Mouse (Mus musculus): ENCODE results near the gene Tpst1. TPM values are rescaled to one million over a fixed set of nuclear protein-coding genes. Genes with fewer than 3 reads are reported as not detected.

Gene Tpst1
- polyA plus RNA-seq, 1 experiment from 2014 or later: 59.5 TPM

GRCm38 (mm10) chr5:130050416-130050815, 22.7 kb upstream of the Tpst1 start:
- H3K4me2 ChIP-seq (ENCODE audit: low read length): no peak overlapping the region
- H3K27ac ChIP-seq (ENCODE audit: low read length): no peak overlapping the region
- no peaks in the 10 kb centered on the region for H3K27me3 ChIP-seq (replicated peaks; ENCODE audit: control insufficient read depth, insufficient read depth, low read length)
- peaks cover 7% of the 10 kb centered on the region for H3K4me1 ChIP-seq (replicated peaks; ENCODE audit: control insufficient read depth, insufficient read depth, low read length)
- WGBS: 54% methylated on average over 6 of the region's 6 CpGs
- no peaks in the 10 kb centered on the region for H3K9me3 ChIP-seq (ENCODE audit: control insufficient read depth, low read length)
- peaks cover 11% of the 10 kb centered on the region for H3K36me3 ChIP-seq (ENCODE audit: control insufficient read depth, insufficient read depth)
- H3K9ac ChIP-seq (replicated peaks; ENCODE audit: low read depth, low read length): no peak overlapping the region
- H3K4me3 ChIP-seq (replicated peaks; ENCODE audit: low read length): no peak overlapping the region
- peak; percentile 47; the same call in 1 of the 2 replicates for ATAC-seq

GRCm38 (mm10) chr5:130051073-130051860, 21.9 kb upstream of the Tpst1 start:
- no peak for ATAC-seq
- no peaks in the 10 kb centered on the region for H3K27me3 ChIP-seq (replicated peaks; ENCODE audit: control insufficient read depth, insufficient read depth, low read length)
- H3K4me1 ChIP-seq (replicated peaks; ENCODE audit: control insufficient read depth, insufficient read depth, low read length): peaks cover 7% of the 10 kb centered on the region
- no peak overlapping the region for H3K4me2 ChIP-seq (ENCODE audit: low read length)
- 80% methylated on average over 15 of the region's 15 CpGs for WGBS
- H3K4me3 ChIP-seq (replicated peaks; ENCODE audit: low read length): no peak overlapping the region
- peaks cover 10% of the 10 kb centered on the region for H3K36me3 ChIP-seq (ENCODE audit: control insufficient read depth, insufficient read depth)
- H3K27ac ChIP-seq (ENCODE audit: low read length): no peak overlapping the region
- no peak overlapping the region for H3K9ac ChIP-seq (replicated peaks; ENCODE audit: low read depth, low read length)
- H3K9me3 ChIP-seq (ENCODE audit: control insufficient read depth, low read length): no peaks in the 10 kb centered on the region

GRCm38 (mm10) chr5:130052510-130052909, 20.6 kb upstream of the Tpst1 start:
- H3K4me2 ChIP-seq (ENCODE audit: low read length): no peak overlapping the region
- peaks cover 7% of the 10 kb centered on the region for H3K4me1 ChIP-seq (replicated peaks; ENCODE audit: control insufficient read depth, insufficient read depth, low read length)
- no peak for ATAC-seq
- 64% methylated on average over 5 of the region's 5 CpGs for WGBS
- peaks cover 2% of the 10 kb centered on the region; the same call in 1 of the 2 replicates for H3K36me3 ChIP-seq (ENCODE audit: control insufficient read depth, insufficient read depth)
- H3K27me3 ChIP-seq (replicated peaks; ENCODE audit: control insufficient read depth, insufficient read depth, low read length): no peaks in the 10 kb centered on the region
- no peak overlapping the region for H3K9ac ChIP-seq (replicated peaks; ENCODE audit: low read depth, low read length)
- H3K27ac ChIP-seq (ENCODE audit: low read length): no peak overlapping the region
- no peak overlapping the region for H3K4me3 ChIP-seq (replicated peaks; ENCODE audit: low read length)
- no peaks in the 10 kb centered on the region for H3K9me3 ChIP-seq (ENCODE audit: control insufficient read depth, low read length)

GRCm38 (mm10) chr5:130052955-130053354, 20.2 kb upstream of the Tpst1 start:
- H3K9me3 ChIP-seq (ENCODE audit: control insufficient read depth, low read length): no peaks in the 10 kb centered on the region
- no peak overlapping the region for H3K9ac ChIP-seq (replicated peaks; ENCODE audit: low read depth, low read length)
- H3K4me3 ChIP-seq (replicated peaks; ENCODE audit: low read length): no peak overlapping the region
- no peak for ATAC-seq
- WGBS: 94% methylated on average over 6 of the region's 6 CpGs
- H3K4me1 ChIP-seq (replicated peaks; ENCODE audit: control insufficient read depth, insufficient read depth, low read length): peaks cover 7% of the 10 kb centered on the region
- no peak overlapping the region for H3K27ac ChIP-seq (ENCODE audit: low read length)
- H3K4me2 ChIP-seq (ENCODE audit: low read length): no peak overlapping the region
- H3K27me3 ChIP-seq (replicated peaks; ENCODE audit: control insufficient read depth, insufficient read depth, low read length): no peaks in the 10 kb centered on the region
- peaks cover 2% of the 10 kb centered on the region; the same call in 1 of the 2 replicates for H3K36me3 ChIP-seq (ENCODE audit: control insufficient read depth, insufficient read depth)

- 98% methylated on average over 4 of the region's 4 CpGs for WGBS
Measured at GRCm38 (mm10) chr5:130055688-130056087, 17.4 kb upstream of the Tpst1 start.

GRCm38 (mm10) chr5:130056303-130056702, 16.8 kb upstream of the Tpst1 start:
- Histone ChIP-seq H3K27ac (ENCODE audit: low read length) (no peak overlapping the region), H3K4me3 (replicated peaks; ENCODE audit: low read length) (no peak overlapping the region), H3K9ac (replicated peaks; ENCODE audit: low read depth, low read length) (no peak overlapping the region), H3K4me1 (replicated peaks; ENCODE audit: control insufficient read depth, insufficient read depth, low read length) (no peaks in the 10 kb centered on the region), H3K27me3 (replicated peaks; ENCODE audit: control insufficient read depth, insufficient read depth, low read length) (no peaks in the 10 kb centered on the region), H3K9me3 (ENCODE audit: control insufficient read depth, low read length) (no peaks in the 10 kb centered on the region), H3K4me2 (ENCODE audit: low read length) (no peak overlapping the region), H3K36me3 (ENCODE audit: control insufficient read depth, insufficient read depth) (0 out of 2 replicates have a peak, but pooled peaks cover 3% of the 10 kb centered on the region)
- WGBS: 98% methylated on average over 2 of the region's 2 CpGs
- no peak for ATAC-seq

More at GRCm38 (mm10) chr5:130055688-130056087, 17.4 kb upstream of the Tpst1 start:
- H3K4me2 ChIP-seq (ENCODE audit: low read length): no peak overlapping the region
- no peaks in the 10 kb centered on the region for H3K9me3 ChIP-seq (ENCODE audit: control insufficient read depth, low read length)
- H3K9ac ChIP-seq (replicated peaks; ENCODE audit: low read depth, low read length): no peak overlapping the region
- no peak overlapping the region for H3K27ac ChIP-seq (ENCODE audit: low read length)
- no peak overlapping the region for H3K4me3 ChIP-seq (replicated peaks; ENCODE audit: low read length)
- H3K4me1 ChIP-seq (replicated peaks; ENCODE audit: control insufficient read depth, insufficient read depth, low read length): peaks cover 2% of the 10 kb centered on the region
- no peak for ATAC-seq
- 0 out of 2 replicates have a peak, but pooled peaks cover 3% of the 10 kb centered on the region for H3K36me3 ChIP-seq (ENCODE audit: control insufficient read depth, insufficient read depth)
- H3K27me3 ChIP-seq (replicated peaks; ENCODE audit: control insufficient read depth, insufficient read depth, low read length): no peaks in the 10 kb centered on the region

- H3K4me2 ChIP-seq (ENCODE audit: low read length): no peak overlapping the region
- whole genome bisulfite sequencing: 79% methylated on average over 12 of the region's 12 CpGs
- H3K36me3 ChIP-seq (ENCODE audit: control insufficient read depth, insufficient read depth): 0 out of 2 replicates have a peak, but pooled peaks cover 3% of the 10 kb centered on the region
- no peak overlapping the region for H3K27ac ChIP-seq (ENCODE audit: low read length)
- no peaks in the 10 kb centered on the region for H3K9me3 ChIP-seq (ENCODE audit: control insufficient read depth, low read length)
- no peaks in the 10 kb centered on the region for H3K4me1 ChIP-seq (replicated peaks; ENCODE audit: control insufficient read depth, insufficient read depth, low read length)
- H3K4me3 ChIP-seq (replicated peaks; ENCODE audit: low read length): no peak overlapping the region
- no peak overlapping the region for H3K9ac ChIP-seq (replicated peaks; ENCODE audit: low read depth, low read length)
- no peaks in the 10 kb centered on the region for H3K27me3 ChIP-seq (replicated peaks; ENCODE audit: control insufficient read depth, insufficient read depth, low read length)
- no peak for ATAC-seq
Measured at GRCm38 (mm10) chr5:130059413-130060328, 13.5 kb upstream of the Tpst1 start.

GRCm38 (mm10) chr5:130060329-130060665, 12.8 kb upstream of the Tpst1 start:
- Histone ChIP-seq H3K4me1 (replicated peaks; ENCODE audit: control insufficient read depth, insufficient read depth, low read length) (no peaks in the 10 kb centered on the region), H3K4me2 (ENCODE audit: low read length) (no peak overlapping the region), H3K4me3 (replicated peaks; ENCODE audit: low read length) (no peak overlapping the region), H3K36me3 (ENCODE audit: control insufficient read depth, insufficient read depth) (0 out of 2 replicates have a peak, but pooled peaks cover 3% of the 10 kb centered on the region), H3K27ac (ENCODE audit: low read length) (no peak overlapping the region), H3K27me3 (replicated peaks; ENCODE audit: control insufficient read depth, insufficient read depth, low read length) (no peaks in the 10 kb centered on the region), H3K9me3 (ENCODE audit: control insufficient read depth, low read length) (no peaks in the 10 kb centered on the region), H3K9ac (replicated peaks; ENCODE audit: low read depth, low read length) (no peak overlapping the region)
- 92% methylated on average over 4 of the region's 4 CpGs for WGBS
- ATAC-seq: no peak

GRCm38 (mm10) chr5:130062096-130062495, 11.0 kb upstream of the Tpst1 start:
- Histone ChIP-seq H3K4me3 (replicated peaks; ENCODE audit: low read length) (no peak overlapping the region), H3K27ac (ENCODE audit: low read length) (no peak overlapping the region), H3K4me2 (ENCODE audit: low read length) (no peak overlapping the region), H3K27me3 (replicated peaks; ENCODE audit: control insufficient read depth, insufficient read depth, low read length) (no peaks in the 10 kb centered on the region), H3K36me3 (ENCODE audit: control insufficient read depth, insufficient read depth) (0 out of 2 replicates have a peak, but pooled peaks cover 3% of the 10 kb centered on the region), H3K9me3 (ENCODE audit: control insufficient read depth, low read length) (no peaks in the 10 kb centered on the region), H3K4me1 (replicated peaks; ENCODE audit: control insufficient read depth, insufficient read depth, low read length) (no peaks in the 10 kb centered on the region), H3K9ac (replicated peaks; ENCODE audit: low read depth, low read length) (no peak overlapping the region)
- ATAC-seq: no peak
- whole genome bisulfite sequencing: 80% methylated on average over 2 of the region's 2 CpGs

Measured in forebrain, embryonic 16.5 days (tissue).